ENCODE assay signal across 27 mouse cellular contexts in genomic region chr13:106638706-106639385, GRCm38 (mm10).
A peak's percentile ranks its signal among the peaks of the same experiment; 100 is the strongest.
DNase-seq lines count a peak whose midpoint lies in the region; ATAC-seq and TF ChIP-seq lines count a peak whose summit lies in the region.
"Had no signal": no experiment of that assay in that cellular context is flagged by ENCODE, and none has a peak within 500 bp of the region (broad histone marks: within the 10 kb centered on the region; RNA-seq: fewer than 3 reads in every experiment).

No protein-coding gene starts in this region.

- no peak for TF ChIP-seq CTCF in CH12.LX (conservative IDR thresholded peaks at IDR 0.05 in 1 of 2, IDR thresholded peaks at IDR 0.05 in 1 of 2; ENCODE audit: low read depth in 2 of 2, low read length in 2 of 2)

- no peak for TF ChIP-seq RAD21 in CH12.LX (IDR thresholded peaks at IDR 0.05; ENCODE audit: low read depth, low read length)

- no peak overlapping the region for H3K27ac ChIP-seq in liver, embryonic 12.5 days
- no peak overlapping the region for H3K27ac ChIP-seq in liver, embryonic 11.5 days (ENCODE audit: low read depth, low read length)
- H3K27ac ChIP-seq in CH12.LX (ENCODE audit: insufficient read depth, low read depth) = no peak overlapping the region
- H3K27ac ChIP-seq in hindbrain, embryonic 13.5 days = no peak overlapping the region
- H3K27ac ChIP-seq: embryonic facial prominence, embryonic 12.5 days; forebrain, embryonic 13.5 days; heart, embryonic 15.5 days; hindbrain, embryonic 10.5 days; left cerebral cortex, adult 2 months; limb, embryonic 10.5 days; neural tube, embryonic 13.5 days; stomach, embryonic 15.5 days had no signal

- no peak overlapping the region for H3K4me3 ChIP-seq in liver, embryonic 12.5 days
- no peak overlapping the region for H3K4me3 ChIP-seq in liver, embryonic 11.5 days (ENCODE audit: low read depth, low read length)
- no peak overlapping the region for H3K4me3 ChIP-seq in CH12.LX (replicated peaks in 1 of 3; ENCODE audit: low read depth in 2 of 3, low read length in 2 of 3, poor library complexity in 1 of 3)
- no peak overlapping the region for H3K4me3 ChIP-seq in hindbrain, embryonic 13.5 days
- H3K4me3 ChIP-seq: embryonic facial prominence, embryonic 12.5 days; erythroblast, embryonic 14.5 days; forebrain, embryonic 13.5 days; heart, embryonic 15.5 days; hindbrain, embryonic 10.5 days; left cerebral cortex, adult 2 months; limb, embryonic 10.5 days; neural tube, embryonic 13.5 days; stomach, embryonic 15.5 days had no signal

- no peak for TF ChIP-seq POLR2A in CH12.LX (IDR thresholded peaks at IDR 0.05; ENCODE audit: low read depth, low read length)

- H3K79me2 ChIP-seq in CH12.LX (replicated peaks; ENCODE audit: control insufficient read depth, extremely low read depth, insufficient read depth, poor library complexity, severe bottlenecking) = no peaks in the 10 kb centered on the region

- H3K36me3 ChIP-seq in liver, embryonic 12.5 days = no peaks in the 10 kb centered on the region
- no peaks in the 10 kb centered on the region for H3K36me3 ChIP-seq in liver, embryonic 11.5 days (ENCODE audit: control insufficient read depth, insufficient read depth, low read length)
- H3K36me3 ChIP-seq in CH12.LX (replicated peaks in 1 of 2; ENCODE audit: control insufficient read depth in 1 of 2, insufficient read depth in 1 of 2, low read length in 1 of 2) = no peaks in the 10 kb centered on the region
- H3K36me3 ChIP-seq in hindbrain, embryonic 13.5 days = no peaks in the 10 kb centered on the region
- H3K36me3 ChIP-seq: embryonic facial prominence, embryonic 12.5 days; heart, embryonic 15.5 days; hindbrain, embryonic 10.5 days; limb, embryonic 10.5 days; neural tube, embryonic 13.5 days; stomach, embryonic 15.5 days had no signal

- no peaks in the 10 kb centered on the region for H3K4me1 ChIP-seq in liver, embryonic 12.5 days
- H3K4me1 ChIP-seq in liver, embryonic 11.5 days (replicated peaks; ENCODE audit: control insufficient read depth, insufficient read depth, low read length) = no peaks in the 10 kb centered on the region
- peaks cover 7 to 22% of the 10 kb centered on the region in 2 experiments; a peak in 3 of 4 replicates for H3K4me1 ChIP-seq in CH12.LX (ENCODE audit: control insufficient read depth in 1 of 2, insufficient read depth in 2 of 2)
- no peaks in the 10 kb centered on the region for H3K4me1 ChIP-seq in hindbrain, embryonic 13.5 days (replicated peaks)
- H3K4me1 ChIP-seq: embryonic facial prominence, embryonic 12.5 days; forebrain, embryonic 13.5 days; heart, embryonic 15.5 days; hindbrain, embryonic 10.5 days; limb, embryonic 10.5 days; neural tube, embryonic 13.5 days; stomach, embryonic 15.5 days had no signal

- TF ChIP-seq EP300 in CH12.LX (IDR thresholded peaks at IDR 0.05; ENCODE audit: low read length) = peak; percentile 92

- dilution Hi-C loops in CH12.LX (cut with MboI; ENCODE audit: extremely low pct_ligation_motif_present, extremely low pct_unique_long_range_greater_than_20kb, low sequenced_read_pairs) = no loop called here

- 0 out of 2 replicates have a peak, but pooled peaks have one; percentile 32 for ATAC-seq in liver, embryonic 12.5 days
- ATAC-seq in liver, embryonic 11.5 days (replicated peaks; ENCODE audit: low FRiP score) = no peak
- peak; percentile 97 to 98 for ATAC-seq in hematopoietic stem cell, adult 5-6 weeks (replicated peaks in 1 of 2; ENCODE audit: insufficient read depth in 1 of 2, low FRiP score in 2 of 2, low TSS enrichment in 1 of 2, low read depth in 1 of 2, poor library complexity in 2 of 2, severe bottlenecking in 2 of 2)
- peak; percentile 66; the same call in 1 of the 2 replicates for ATAC-seq in monocyte, adult 5-6 weeks (replicated peaks; ENCODE audit: insufficient number of reproducible peaks, low FRiP score, low TSS enrichment, poor library complexity, severe bottlenecking)
- ATAC-seq in hindbrain, embryonic 13.5 days (ENCODE audit: low FRiP score) = no peak
- ATAC-seq: forebrain, embryonic 13.5 days had no signal

- no peak for DNase-seq in liver, embryonic 11.5 days (ENCODE audit: low spot score)
- DNase-seq in CH12.LX (ENCODE audit: extremely low read depth) = peak; percentile 77
- no peak for DNase-seq in cerebellum, adult 11 months
- DNase-seq in embryo, embryonic 11 days = no peak
- DNase-seq: adrenal gland, postnatal 14 days; cerebellum, adult 18-20 months; cerebellum, postnatal 36 days; gastrocnemius, postnatal 14 days; kidney, adult 11 months; kidney, postnatal 10 days; lung, postnatal 4 days; spleen, adult 18-20 months; thymus, adult 18-20 months had no signal

- H3K27me3 ChIP-seq in liver, embryonic 12.5 days (replicated peaks) = no peaks in the 10 kb centered on the region
- no peaks in the 10 kb centered on the region for H3K27me3 ChIP-seq in liver, embryonic 11.5 days (replicated peaks; ENCODE audit: control insufficient read depth, insufficient read depth, low read length)
- no peaks in the 10 kb centered on the region for H3K27me3 ChIP-seq in CH12.LX (replicated peaks)
- no peaks in the 10 kb centered on the region for H3K27me3 ChIP-seq in hindbrain, embryonic 13.5 days
- H3K27me3 ChIP-seq: embryonic facial prominence, embryonic 12.5 days; forebrain, embryonic 13.5 days; heart, embryonic 15.5 days; neural tube, embryonic 13.5 days; stomach, embryonic 15.5 days had no signal

- no peaks in the 10 kb centered on the region for H3K9me3 ChIP-seq in liver, embryonic 12.5 days (replicated peaks)
- H3K9me3 ChIP-seq in liver, embryonic 11.5 days (ENCODE audit: control insufficient read depth, low read length) = no peaks in the 10 kb centered on the region
- no peaks in the 10 kb centered on the region for H3K9me3 ChIP-seq in CH12.LX (replicated peaks; ENCODE audit: low read length)
- H3K9me3 ChIP-seq in hindbrain, embryonic 13.5 days = no peaks in the 10 kb centered on the region
- H3K9me3 ChIP-seq: embryonic facial prominence, embryonic 12.5 days; forebrain, embryonic 13.5 days; heart, embryonic 15.5 days; hindbrain, embryonic 10.5 days; limb, embryonic 10.5 days; neural tube, embryonic 13.5 days; stomach, embryonic 15.5 days had no signal

- in situ Hi-C loops in CH12.LX (cut with MboI; ENCODE audit: low pct_ligation_motif_present, low pct_unique_long_range_greater_than_20kb, low sequenced_read_pairs) = no loop called here

- no peak overlapping the region for H3K4me2 ChIP-seq in liver, embryonic 12.5 days
- H3K4me2 ChIP-seq in liver, embryonic 11.5 days = no peak overlapping the region
- 0 out of 2 replicates have a peak overlapping the region, but pooled peaks have one; percentile 55 for H3K4me2 ChIP-seq in CH12.LX (ENCODE audit: insufficient read depth, low read depth, poor library complexity, severe bottlenecking)
- H3K4me2 ChIP-seq in hindbrain, embryonic 13.5 days = no peak overlapping the region
- H3K4me2 ChIP-seq: embryonic facial prominence, embryonic 12.5 days; forebrain, embryonic 13.5 days; heart, embryonic 15.5 days; midbrain, embryonic 11.5 days; neural tube, embryonic 13.5 days; stomach, embryonic 15.5 days had no signal

- 54% methylated on average over 7 of the region's 7 CpGs for WGBS in liver, embryonic 12.5 days (ENCODE audit: insufficient replicate concordance)
- WGBS in liver, embryonic 11.5 days = 66% methylated on average over 7 of the region's 7 CpGs
- WGBS in hindbrain, embryonic 13.5 days = 83% methylated on average over 7 of the region's 7 CpGs

- no peak overlapping the region for H3K9ac ChIP-seq in liver, embryonic 12.5 days
- H3K9ac ChIP-seq in liver, embryonic 11.5 days (ENCODE audit: low read depth, low read length) = no peak overlapping the region
- no peak overlapping the region for H3K9ac ChIP-seq in CH12.LX (ENCODE audit: insufficient read depth, low read depth)
- no peak overlapping the region for H3K9ac ChIP-seq in hindbrain, embryonic 13.5 days
- H3K9ac ChIP-seq: embryonic facial prominence, embryonic 12.5 days; forebrain, embryonic 13.5 days; heart, embryonic 15.5 days; neural tube, embryonic 13.5 days; stomach, embryonic 15.5 days had no signal

TF ChIP-seq in CH12.LX, 34 proteins besides CTCF, POLR2A, EP300 and RAD21 (continues in another document):
- peak; percentile 74 for TF ChIP-seq ETS1 (conservative IDR thresholded peaks at IDR 0.05; ENCODE audit: low read depth, low read length)
- no peak for TF ChIP-seq CHD1 (IDR thresholded peaks at IDR 0.05; ENCODE audit: low read depth, low read length)
- TF ChIP-seq NRF1 (IDR thresholded peaks at IDR 0.05; ENCODE audit: low read depth, low read length) = no peak
- TF ChIP-seq TCF12 (IDR thresholded peaks at IDR 0.05; ENCODE audit: low read depth, low read length) = no peak
- no peak for TF ChIP-seq MAZ (IDR thresholded peaks at IDR 0.05; ENCODE audit: low read depth, low read length)
- no peak for TF ChIP-seq UBTF (IDR thresholded peaks at IDR 0.05; ENCODE audit: low read depth, low read length)
- TF ChIP-seq USF2 (conservative IDR thresholded peaks at IDR 0.05; ENCODE audit: low read depth, low read length) = peak; percentile 51
- 0 out of 2 replicates have a peak, but pooled peaks have one; percentile 51 for TF ChIP-seq MYC (IDR thresholded peaks at IDR 0.05; ENCODE audit: low read depth, low read length)
- TF ChIP-seq SIN3A (IDR thresholded peaks at IDR 0.05; ENCODE audit: low read length) = no peak
- no peak for TF ChIP-seq GABPA (IDR thresholded peaks at IDR 0.05; ENCODE audit: insufficient replicate concordance, low read depth, low read length)
- no peak for TF ChIP-seq JUN (IDR thresholded peaks at IDR 0.05; ENCODE audit: insufficient read depth, low read depth, low read length)
- no peak for TF ChIP-seq JUND (conservative IDR thresholded peaks at IDR 0.05; ENCODE audit: low read depth, low read length)
- TF ChIP-seq ZC3H11A (IDR thresholded peaks at IDR 0.05; ENCODE audit: low read depth, low read length) = no peak
- no peak for TF ChIP-seq NELFE (IDR thresholded peaks at IDR 0.05; ENCODE audit: low read depth, low read length)
- no peak for TF ChIP-seq MXI1 (IDR thresholded peaks at IDR 0.05; ENCODE audit: low read depth, low read length)
- TF ChIP-seq HCFC1 (IDR thresholded peaks at IDR 0.05; ENCODE audit: low read depth, low read length) = no peak
- no peak for TF ChIP-seq ELF1 (IDR thresholded peaks at IDR 0.05; ENCODE audit: low read depth, low read length)
- TF ChIP-seq ZKSCAN1 (IDR thresholded peaks at IDR 0.05; ENCODE audit: borderline replicate concordance, low read depth, low read length) = no peak
- TF ChIP-seq ZMIZ1 (IDR thresholded peaks at IDR 0.05; ENCODE audit: low read depth, low read length) = no peak
- no peak for TF ChIP-seq SMC3 (IDR thresholded peaks at IDR 0.05; ENCODE audit: low read depth, low read length)
- no peak for TF ChIP-seq PAX5 (IDR thresholded peaks at IDR 0.05; ENCODE audit: low read length)
- TF ChIP-seq E2F4 (IDR thresholded peaks at IDR 0.05; ENCODE audit: insufficient replicate concordance, low read depth, low read length) = no peak
- no peak for TF ChIP-seq CHD2 (IDR thresholded peaks at IDR 0.05; ENCODE audit: low read length)
- TF ChIP-seq POLR2AphosphoS2 (IDR thresholded peaks at IDR 0.05; ENCODE audit: low read depth, low read length) = no peak
- TF ChIP-seq KAT2A (IDR thresholded peaks at IDR 0.05; ENCODE audit: insufficient replicate concordance, low read length) = no peak

Comparison
In these comparisons a context has a peak if more than half of its experiments do, and no peak if none do; other contexts are left out.
1. ATAC-seq: peak in liver, embryonic 12.5 days (single experiment), hematopoietic stem cell, adult 5-6 weeks (2 of 2) and monocyte, adult 5-6 weeks (single experiment); none in liver, embryonic 11.5 days (single experiment) and hindbrain, embryonic 13.5 days (single experiment).